Mouse (Mus musculus): ENCODE measurements at regions not wholly inside any gene's neighbourhood (a gene's known extent, or its start where the extent isn't known, plus 50 kb on each side); places are given as distances from the start of the nearest gene placed in this dataset.

- peak in 1 of 2 experiments; percentile 25 for DNase-seq (ENCODE audit: low spot score in 2 of 2)
Measured at GRCm38 (mm10) chr9:98690839-98691516, 89.5 kb upstream of the Mrps22 start.

GRCm38 (mm10) chr9:98685548-98685947 lies 84.1 kb upstream of the Mrps22 start:
- peak in 1 of 2 experiments; percentile 8 for DNase-seq (ENCODE audit: low spot score in 2 of 2)

- DNase-seq (ENCODE audit: low spot score in 2 of 2), result no peak
Measured at GRCm38 (mm10) chr9:98684336-98684735, 82.9 kb upstream of the Mrps22 start.

- DNase-seq (ENCODE audit: low spot score in 2 of 2), result no peak
Measured at GRCm38 (mm10) chr9:98675612-98676011, 74.2 kb upstream of the Mrps22 start.

- no peak for DNase-seq (ENCODE audit: low spot score in 2 of 2)
Measured at GRCm38 (mm10) chr9:98673461-98674114, 72.1 kb upstream of the Mrps22 start.

GRCm38 (mm10) chr9:98672361-98672760 lies 70.9 kb upstream of the Mrps22 start:
- DNase-seq (ENCODE audit: low spot score in 2 of 2), result no peak

- DNase-seq (ENCODE audit: low spot score in 2 of 2), result no peak
Measured at GRCm38 (mm10) chr9:98668423-98669330, 67.2 kb upstream of the Mrps22 start.

- no peak for DNase-seq (ENCODE audit: low spot score in 2 of 2)
Measured at GRCm38 (mm10) chr9:98667072-98667471, 65.6 kb upstream of the Mrps22 start.

- DNase-seq (ENCODE audit: low spot score in 2 of 2), result no peak
Measured at GRCm38 (mm10) chr9:98663011-98663410, 61.6 kb upstream of the Mrps22 start.

- no peak for DNase-seq (ENCODE audit: low spot score in 2 of 2)
Measured at GRCm38 (mm10) chr9:98651681-98652080, 50.2 kb upstream of the Mrps22 start.

Measured in spleen, postnatal 10 days (tissue).